Mouse (Mus musculus) erythroblast, embryonic 14.5 days (primary cell): ENCODE measurements around the gene Mobp.

ENCODE experiments used
- GATA1 ChIP-seq: IDR thresholded peaks from 2 replicates; pipeline ENCODE4 v1.6.1; 2012; ENCODE audit warnings: low read length, inconsistent platforms, mixed read lengths
- TAL1 ChIP-seq: IDR thresholded peaks from 3 replicates; pipeline ENCODE4 v1.6.1; 2012; ENCODE audit warnings: low read length, inconsistent platforms, mixed read lengths

GRCm38 (mm10) chr9:120210865-120211264 lies 61.4 kb downstream of the Mobp start:
- no peak for TF ChIP-seq TAL1
- TF ChIP-seq GATA1: no peak
